Mouse (Mus musculus) liver, adult 2 months (tissue): ENCODE data around the gene Ptprn. TPM values are rescaled to one million over a fixed set of nuclear protein-coding genes. Genes with fewer than 3 reads are reported as not detected.

ENCODE experiments used
- DNase-seq: peaks from one replicate; pipeline ENCODE4 v3.0.0-alpha.2; 2011; ENCODE audit warnings: low read depth, low spot score; ENCODE audit errors: extremely low read depth
- H3K27ac ChIP-seq: fragments of 200-500 bp; replicated peaks from 2 replicates; pipeline ENCODE4 v1.5.1; 2012; ENCODE audit warnings: low read depth, mild to moderate bottlenecking, control low read depth, inconsistent platforms, low read length; ENCODE audit not compliant: insufficient read depth
- H3K27me3 ChIP-seq: fragments of 200-500 bp; 2 replicates; pipeline ENCODE4 v1.6.1; 2012; ENCODE audit warnings: mild to moderate bottlenecking, moderate library complexity, low read length, inconsistent platforms; ENCODE audit not compliant: control insufficient read depth, insufficient read depth
- H3K36me3 ChIP-seq: fragments of 200-500 bp; 2 replicates; pipeline ENCODE4 v1.6.1; 2012; ENCODE audit warnings: low read length, inconsistent platforms; ENCODE audit not compliant: control insufficient read depth, insufficient read depth
- H3K4me1 ChIP-seq: fragments of 200-500 bp; 2 replicates; pipeline ENCODE4 v1.6.1; 2011; ENCODE audit warnings: low read length; ENCODE audit not compliant: control insufficient read depth, insufficient read depth
- H3K4me3 ChIP-seq: fragments of 200-500 bp; 2 replicates; pipeline ENCODE4 v1.5.1; 2011; ENCODE audit warnings: low read depth, mild to moderate bottlenecking, control low read depth, low read length, moderate library complexity; ENCODE audit not compliant: insufficient read depth
- H3K79me2 ChIP-seq: fragments of 200-500 bp; 2 replicates; pipeline ENCODE4 v1.6.1; 2012; ENCODE audit warnings: inconsistent platforms, mild to moderate bottlenecking, low read length, moderate library complexity; ENCODE audit not compliant: control insufficient read depth, insufficient read depth
- H3K9ac ChIP-seq: fragments of 200-500 bp; 2 replicates; pipeline ENCODE4 v1.6.1; 2012; ENCODE audit warnings: low read depth, mild to moderate bottlenecking, control low read depth, inconsistent platforms, low read length
- CTCF ChIP-seq: fragments of 200-500 bp; IDR thresholded peaks from 2 replicates; pipeline ENCODE4 v1.5.1; 2011; ENCODE audit warnings: low read depth, low read length, control low read depth
- POLR2A ChIP-seq: fragments of 200-500 bp; IDR thresholded peaks from 2 replicates; pipeline ENCODE4 v1.6.1; 2011; ENCODE audit warnings: low read length, control low read depth; ENCODE audit not compliant: insufficient read depth; ENCODE audit errors: extremely low read depth
- WGBS: fragments of 180-500 bp; shearing (Covaris S2); methylation state at CpG from one replicate; pipeline ENCODE4 v1.1.7; 2018; 5-methylcytosine and 5-hydroxymethylcytosine counted together
- polyA plus RNA-seq: library from polyadenylated mRNA; depleted of rRNA; stranded (reverse); fragments of >200 nt; gene quantifications from 2 replicates; pipeline ENCODE4 v1.2.3, GENCODE M21; 2012; rRNA removed
- total RNA-seq: library from RNA; depleted of rRNA; stranded (reverse); fragments of >200 nt; gene quantifications from 2 replicates; pipeline ENCODE4 v1.2.3, GENCODE M21; 2014; rRNA removed

Gene Ptprn
- under 0.01 and 0.13 TPM in 2 replicates for total RNA-seq
- polyA plus RNA-seq, result not detected in 2 replicates

DNA sequence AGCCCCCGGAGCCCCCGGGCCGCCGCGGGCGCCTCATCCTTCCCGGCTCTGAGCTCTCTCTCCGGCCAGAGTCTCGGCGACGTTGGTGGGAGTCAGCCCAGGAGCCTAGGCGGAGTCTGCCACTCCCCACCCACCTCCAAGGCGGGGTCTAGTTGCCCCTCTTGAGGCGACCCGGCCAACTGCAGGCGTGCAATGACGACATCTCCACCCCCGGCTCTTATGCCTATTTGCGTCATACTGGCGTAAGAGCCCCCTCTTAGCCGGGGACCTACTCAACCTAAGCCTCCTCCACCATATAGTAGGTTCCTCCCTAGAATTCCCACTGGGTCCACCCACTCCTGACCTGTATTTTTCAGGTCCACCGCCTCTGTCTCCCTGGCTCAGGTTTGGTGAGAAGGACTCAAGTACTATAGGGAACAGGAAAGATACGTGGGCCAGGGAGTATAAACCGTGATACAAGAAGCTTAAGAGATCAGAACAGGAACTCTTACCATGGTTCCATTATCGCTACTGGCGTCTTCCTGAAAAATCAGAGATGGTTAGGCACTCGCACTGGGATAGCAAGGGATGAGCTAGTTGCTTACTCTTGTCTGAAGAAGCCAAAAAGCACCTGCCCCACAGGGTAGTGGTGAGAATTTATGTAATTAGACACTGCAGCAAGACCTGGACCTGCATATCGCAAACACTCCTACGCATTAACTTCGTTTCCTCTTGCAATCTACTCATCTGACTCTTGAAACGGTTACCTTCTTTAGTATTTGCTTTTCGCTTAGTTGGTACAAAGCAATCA lies at the start of gene Ptprn:
TSS of gene Ptprn (minus strand) at position 412 of the 790 bp plus-strand sequence.
- Histone ChIP-seq H3K9ac (no peak within 1 kb of the TSS), H3K4me3 (no peak within 1 kb of the TSS), H3K36me3 (no peaks in the 10 kb centered on the region), H3K4me1 (no peaks in the 10 kb centered on the region), H3K27me3 (peaks cover 15% of the 10 kb centered on the region; the same call in 1 of the 2 replicates), H3K27ac (no peak within 1 kb of the TSS), H3K79me2 (no peaks in the 10 kb centered on the region)
- TF ChIP-seq CTCF (no peak), POLR2A (no peak)
- WGBS, result 15% methylated on average over 32 of the region's 32 CpGs
- DNase-seq, result no peak

DNA sequence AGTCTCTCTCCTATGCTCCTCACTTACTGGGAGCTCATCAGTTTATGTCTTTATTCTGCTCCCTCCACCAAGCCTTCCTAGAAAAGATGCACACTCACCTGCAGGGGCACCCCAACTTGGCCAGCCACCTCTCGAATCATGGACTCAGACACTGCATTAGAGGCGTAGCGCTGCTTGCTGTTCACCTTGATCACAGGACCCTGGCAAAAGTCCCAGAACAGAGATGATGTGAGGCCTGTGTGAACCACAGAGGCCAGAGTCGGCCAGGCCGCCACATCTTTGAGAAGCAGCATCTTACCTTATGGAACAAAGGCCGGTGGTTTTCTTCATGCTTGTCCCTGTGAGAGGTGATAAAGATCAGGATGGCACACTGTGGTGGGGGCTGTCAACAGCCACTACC lies 47.4 kb upstream of the Ptprn start:
- no peaks in the 10 kb centered on the region; the same call in 1 of the 2 replicates for H3K79me2 ChIP-seq
- WGBS, result 79% methylated on average over 6 of the region's 6 CpGs
- peaks cover 28% of the 10 kb centered on the region; the same call in 1 of the 2 replicates for H3K36me3 ChIP-seq
- no peaks in the 10 kb centered on the region for H3K27me3 ChIP-seq
- H3K4me1 ChIP-seq, result peaks cover 8% of the 10 kb centered on the region; the same call in 1 of the 2 replicates
- no peak for DNase-seq
- H3K9ac ChIP-seq, result no peak overlapping the region
- H3K4me3 ChIP-seq, result no peak overlapping the region
- TF ChIP-seq CTCF (no peak), POLR2A (no peak)
- no peak overlapping the region for H3K27ac ChIP-seq

DNA sequence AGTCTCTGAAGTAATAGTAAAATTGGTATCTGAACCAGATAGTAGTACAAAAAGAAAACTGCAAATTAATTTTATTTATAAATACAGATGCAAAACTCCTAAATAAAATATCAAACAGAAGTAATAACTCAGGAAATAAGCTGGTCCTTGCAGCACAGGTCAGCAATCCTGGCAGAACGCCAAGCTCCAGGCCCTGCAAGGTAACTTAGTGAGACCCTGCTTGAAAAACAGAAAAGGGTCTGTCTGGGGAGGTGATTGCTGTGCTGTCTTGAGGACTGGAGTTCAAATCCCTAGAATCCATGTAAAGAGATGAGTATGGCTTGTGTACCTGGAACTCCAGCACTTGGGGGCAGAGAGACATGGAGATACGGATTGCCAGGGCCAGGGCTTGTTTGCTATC lies 40.4 kb upstream of the Ptprn start:
- no peak for DNase-seq
- Histone ChIP-seq H3K27me3 (no peaks in the 10 kb centered on the region), H3K79me2 (no peaks in the 10 kb centered on the region), H3K4me3 (no peak overlapping the region), H3K4me1 (no peaks in the 10 kb centered on the region), H3K27ac (no peak overlapping the region), H3K9ac (no peak overlapping the region), H3K36me3 (peaks cover 9% of the 10 kb centered on the region; the same call in 1 of the 2 replicates)
- TF ChIP-seq CTCF (no peak), POLR2A (no peak)
- WGBS, result 78% methylated on average over 2 of the region's 2 CpGs

DNA sequence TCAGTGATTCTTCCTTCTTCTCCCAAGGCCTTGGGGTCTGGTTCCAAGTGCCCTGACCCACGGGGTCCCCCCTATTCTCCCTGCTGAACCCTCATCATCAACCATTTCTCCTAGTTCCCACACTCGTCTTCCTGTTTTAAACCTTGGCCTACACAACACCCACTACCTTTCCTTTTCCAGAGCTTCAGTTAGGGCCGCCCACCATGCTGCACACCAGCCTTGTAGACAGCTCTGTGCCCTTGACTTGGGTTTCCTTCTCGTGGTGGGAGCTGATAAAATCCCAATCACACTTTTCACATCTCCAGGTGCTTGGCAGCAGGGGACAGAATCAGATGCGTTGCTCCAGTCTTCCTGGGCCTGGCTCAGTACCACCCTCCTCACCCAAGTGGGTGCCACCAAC lies 30.0 kb upstream of the Ptprn start:
- no peak for DNase-seq
- Histone ChIP-seq H3K36me3 (no peaks in the 10 kb centered on the region), H3K27me3 (no peaks in the 10 kb centered on the region), H3K4me3 (no peak overlapping the region), H3K27ac (no peak overlapping the region), H3K79me2 (no peaks in the 10 kb centered on the region), H3K9ac (no peak overlapping the region), H3K4me1 (no peaks in the 10 kb centered on the region)
- TF ChIP-seq CTCF (no peak), POLR2A (no peak)
- 81% methylated on average over 5 of the region's 5 CpGs for WGBS

DNA sequence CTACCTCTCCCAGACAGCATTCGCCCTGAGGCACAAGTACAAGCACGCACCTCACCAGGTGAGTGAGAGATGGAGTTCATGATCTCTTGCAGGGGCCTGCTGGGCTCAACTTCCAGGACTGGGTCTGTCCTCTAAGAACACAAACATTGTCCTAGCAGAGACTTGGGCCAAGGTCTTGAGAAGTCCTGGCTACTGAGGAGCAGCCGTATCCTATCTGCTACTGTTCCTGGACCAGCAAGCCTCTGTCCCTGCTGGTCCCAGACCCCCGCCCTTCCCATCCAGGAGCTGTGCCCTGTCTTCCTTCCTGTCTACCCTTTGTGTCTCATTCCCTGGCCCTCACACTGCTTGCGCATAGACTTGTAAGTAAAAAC lies 29.0 kb upstream of the Ptprn start:
- no peak overlapping the region for H3K27ac ChIP-seq
- WGBS, result 76% methylated on average over 5 of the region's 5 CpGs
- no peaks in the 10 kb centered on the region for H3K27me3 ChIP-seq

More for the DNA sequence above, 29.0 kb upstream of the Ptprn start:
- TF ChIP-seq CTCF (no peak), POLR2A (no peak)
- DNase-seq, result no peak
- Histone ChIP-seq H3K9ac (no peak overlapping the region), H3K79me2 (no peaks in the 10 kb centered on the region), H3K4me1 (no peaks in the 10 kb centered on the region), H3K36me3 (no peaks in the 10 kb centered on the region), H3K4me3 (no peak overlapping the region)
